In the genomic region with DNA sequence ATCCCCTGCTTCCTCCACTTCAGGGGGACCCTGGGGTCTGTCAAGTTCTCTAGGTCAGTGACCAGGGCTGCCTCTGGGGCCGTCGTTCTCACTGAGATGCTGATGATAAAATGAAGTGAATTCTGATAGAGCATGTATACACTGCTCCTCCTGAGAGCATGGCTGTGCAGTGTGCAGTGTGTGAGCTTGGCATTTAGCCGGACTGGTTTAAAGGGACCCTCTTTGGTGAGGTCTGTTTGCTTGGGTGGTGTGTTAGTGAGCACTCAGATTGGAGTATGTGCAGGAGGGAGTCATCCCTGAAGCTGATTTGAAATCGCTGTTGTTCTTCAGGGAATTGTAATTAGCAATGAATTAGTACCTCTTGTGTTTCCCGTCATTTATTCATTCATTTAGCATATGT, we compare ENCODE assay signal across 19 mouse cellular contexts.
"Had no signal": no experiment of that assay in that cellular context is flagged by ENCODE, and none has a peak within 500 bp of the region (broad histone marks: within the 10 kb centered on the region; RNA-seq: fewer than 3 reads in every experiment).

No protein-coding gene starts in this region.

- H3K36me3 ChIP-seq: liver, embryonic 13.5 days; midbrain, embryonic 15.5 days; neural tube, embryonic 13.5 days had no signal

- H3K4me2 ChIP-seq: liver, embryonic 13.5 days; midbrain, embryonic 11.5 days; midbrain, embryonic 15.5 days; neural tube, embryonic 13.5 days had no signal

- H3K9ac ChIP-seq: liver, embryonic 13.5 days; midbrain, embryonic 15.5 days; neural tube, embryonic 13.5 days had no signal

- H3K27me3 ChIP-seq: liver, embryonic 13.5 days; midbrain, embryonic 15.5 days; neural tube, embryonic 13.5 days had no signal

- H3K27ac ChIP-seq: kidney, postnatal 0 days; left cerebral cortex, adult 2 months; liver, embryonic 13.5 days; midbrain, embryonic 15.5 days; neural tube, embryonic 13.5 days; stomach, postnatal 0 days had no signal

- H3K4me3 ChIP-seq: left cerebral cortex, adult 2 months; liver, embryonic 13.5 days; midbrain, embryonic 15.5 days; myocyte; neural tube, embryonic 13.5 days had no signal

- DNase-seq: kidney, adult 9 months; kidney, postnatal 36 days; layer of hippocampus, postnatal 36 days; liver, embryonic 13.5 days; lung, adult 2 months; lung, postnatal 14 days; lung, postnatal 4 days; right cerebral cortex, postnatal 14 days; right cerebral cortex, postnatal 4 days; thymus, adult 2 months; thymus, postnatal 14 days; thymus, postnatal 4 days had no signal

- H3K4me1 ChIP-seq: liver, embryonic 13.5 days had no signal

- ATAC-seq: midbrain, embryonic 15.5 days had no signal

- H3K9me3 ChIP-seq: midbrain, embryonic 15.5 days; neural tube, embryonic 13.5 days had no signal
